Mouse (Mus musculus) mouse trophoblast stem cell (cell line): ENCODE measurements at regions not wholly inside any gene's neighbourhood (a gene's known extent, or its start where the extent isn't known, plus 50 kb on each side); places are given as distances from the start of the nearest gene placed in this dataset.

Experiments
- in situ Hi-C, 2 experiments: fragments of 300-500 bp; cut with MseI, MboI; formaldehyde crosslinking; loops; 2 replicates in 1 of 2; 3 replicates in 1 of 2; pipeline ENCODE4 v1.15.1; 2025

GRCm38 (mm10) chr2:103891240-103891767 is 66.5 kb upstream of the Lmo2 start:
- in situ Hi-C loops, result no loop called here

DNA sequence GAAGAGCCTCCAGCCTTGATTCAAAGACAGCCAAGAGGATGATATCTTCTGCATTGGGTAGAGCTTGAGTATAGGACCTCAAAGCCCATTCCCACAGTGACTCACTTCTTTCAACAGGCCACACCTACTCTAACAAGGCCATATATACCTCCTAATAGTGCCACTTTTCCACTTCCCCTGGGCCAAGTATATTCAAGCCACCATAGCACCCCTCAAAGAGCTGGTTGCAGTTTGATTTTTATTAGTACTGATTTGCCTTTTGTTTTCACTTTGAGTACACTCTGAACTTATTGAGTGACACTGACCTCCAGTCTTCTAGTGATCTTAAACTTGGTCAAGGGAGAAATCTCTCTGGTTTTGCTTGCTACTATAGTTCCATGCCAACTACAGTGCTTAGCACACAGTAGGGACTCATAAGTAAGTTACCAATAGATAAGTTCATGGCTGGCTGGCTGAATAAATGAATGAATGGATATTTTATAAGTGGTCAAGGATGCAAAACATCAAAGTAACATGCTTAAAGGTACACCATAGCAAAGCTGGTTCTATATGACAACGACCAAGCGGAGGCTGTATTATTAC is 64.5 kb upstream of the Lmo2 start:
- in situ Hi-C loops, result no loop called here

DNA sequence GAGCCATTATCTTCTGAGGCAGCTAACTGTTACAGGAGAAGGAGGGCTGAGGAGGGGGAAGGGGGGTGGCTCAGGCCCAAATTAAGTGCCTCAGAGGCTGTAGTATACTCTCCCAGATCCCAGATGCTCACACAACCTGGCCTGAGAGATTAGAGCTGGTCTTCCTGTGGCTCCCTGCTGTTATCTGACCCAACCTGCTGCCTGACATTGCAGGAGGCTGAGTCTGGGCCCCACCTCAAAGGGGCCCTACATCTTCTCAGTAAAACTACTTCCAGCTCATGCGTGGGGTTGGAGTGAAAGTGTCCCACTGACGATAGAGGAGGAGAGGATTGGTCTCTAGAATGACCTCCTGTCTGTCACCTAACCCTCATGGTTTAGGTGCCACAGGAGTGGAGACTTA is 64.0 kb upstream of the Lmo2 start:
- in situ Hi-C loops, result no loop called here

GRCm38 (mm10) chr2:103894981-103895676 is 62.7 kb upstream of the Lmo2 start:
- in situ Hi-C loops, result no loop called here

DNA sequence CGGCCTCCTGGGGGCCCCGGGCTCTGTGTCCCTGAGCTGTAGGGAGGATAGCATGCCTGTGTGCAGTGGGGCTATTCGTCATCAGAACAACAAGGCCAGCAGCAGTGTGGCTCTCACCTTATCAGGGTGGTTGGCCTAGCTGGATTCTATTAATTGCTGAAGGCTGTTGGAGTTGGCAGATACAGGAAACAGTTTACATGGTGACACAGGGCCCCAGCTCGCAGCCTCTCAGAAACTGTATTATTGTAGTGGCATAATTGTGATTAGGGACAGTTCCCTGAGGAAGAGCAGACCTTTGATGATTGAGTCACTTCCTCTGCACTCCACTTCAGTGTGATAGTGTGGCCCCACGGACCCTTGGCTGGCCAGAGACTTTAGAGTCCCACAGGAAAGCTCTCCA is 61.6 kb upstream of the Lmo2 start:
- in situ Hi-C loops, result no loop called here

- in situ Hi-C loops, result no loop called here
Observed at GRCm38 (mm10) chr2:103896814-103897213, 61.0 kb upstream of the Lmo2 start.

DNA sequence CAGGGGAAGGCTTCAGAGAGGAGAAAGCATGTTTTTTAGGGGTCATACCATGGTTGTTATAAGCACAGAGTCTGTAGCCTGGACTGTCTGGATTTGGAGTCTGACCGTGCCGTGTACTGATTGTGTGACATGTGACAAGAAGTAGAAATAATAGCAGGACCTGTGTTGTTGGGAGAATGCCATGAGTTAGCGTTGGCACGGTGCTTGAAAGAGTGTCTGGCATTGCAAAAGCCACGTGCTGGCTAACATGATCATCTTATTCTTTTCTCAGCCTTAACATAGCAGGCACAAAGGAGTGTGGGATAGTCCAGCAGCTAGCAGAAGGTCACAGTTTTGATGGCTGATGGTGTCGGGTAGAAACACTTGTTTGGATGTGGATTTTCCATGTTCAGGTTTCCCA is 58.1 kb upstream of the Lmo2 start:
- in situ Hi-C loops, result no loop called here

- in situ Hi-C loops, result no loop called here
Observed at GRCm38 (mm10) chr2:103900384-103900783, 57.4 kb upstream of the Lmo2 start.

DNA sequence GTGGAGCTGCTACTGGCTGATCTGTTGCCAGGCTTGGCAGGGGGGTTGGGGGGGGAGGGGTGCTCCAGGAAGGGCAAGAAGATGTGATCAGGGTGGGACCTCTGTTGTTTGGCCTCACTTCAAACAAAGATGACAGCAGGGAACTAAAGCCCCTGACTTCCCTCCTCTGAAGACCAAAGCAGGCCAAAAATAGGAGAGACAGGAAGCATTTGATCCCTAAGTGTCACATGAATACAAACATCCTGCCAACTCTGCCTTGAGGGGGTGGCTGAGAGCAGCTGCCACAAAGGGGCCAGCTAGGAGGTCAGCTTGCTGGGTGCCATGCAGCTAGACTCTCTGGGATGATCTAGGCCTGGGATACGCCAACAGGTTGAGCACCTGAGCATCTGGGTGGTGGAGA is 56.3 kb upstream of the Lmo2 start:
- in situ Hi-C loops, result no loop called here

DNA sequence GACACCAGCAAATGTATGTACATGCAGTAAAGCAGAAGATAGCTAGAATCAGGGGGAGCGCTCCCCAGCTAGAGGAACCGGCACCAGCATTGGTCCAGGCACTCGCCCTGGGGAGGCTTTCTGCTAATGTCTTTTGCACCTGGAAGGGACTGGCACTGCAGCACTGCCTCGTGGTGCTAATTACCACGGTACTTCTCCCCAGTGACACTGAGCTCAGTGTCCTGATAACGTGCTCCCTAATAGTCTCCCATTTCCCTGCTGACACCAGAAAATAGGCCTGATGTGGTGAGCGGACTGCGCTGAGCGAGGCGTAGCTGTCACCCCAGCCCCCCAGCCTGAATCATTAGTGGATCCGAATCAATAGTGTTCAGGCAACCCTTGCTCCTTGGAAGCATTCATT is 55.0 kb upstream of the Lmo2 start:
- in situ Hi-C loops, result no loop called here

DNA sequence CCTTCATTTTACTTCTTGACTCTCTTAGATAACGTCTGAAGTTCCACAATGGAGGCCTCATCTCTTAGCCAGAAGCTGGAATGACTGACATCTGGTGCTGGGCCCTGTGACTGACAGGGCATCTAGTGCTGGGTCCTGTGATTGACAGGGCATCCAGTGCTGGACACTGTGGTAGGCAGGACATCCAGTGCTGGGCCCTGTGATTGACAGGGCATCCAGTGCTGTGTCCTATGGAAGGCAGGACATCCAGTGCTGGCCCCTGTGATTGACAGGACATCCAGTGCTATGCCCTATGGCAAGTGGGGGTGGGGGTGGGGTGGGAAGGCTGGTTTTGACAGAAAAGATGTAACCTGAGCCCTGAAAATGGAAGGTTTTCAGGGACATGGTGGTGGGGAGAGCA is 52.1 kb upstream of the Lmo2 start:
- in situ Hi-C loops, result no loop called here

- in situ Hi-C loops, result no loop called here
Observed at GRCm38 (mm10) chr2:103906581-103907184, 51.1 kb upstream of the Lmo2 start.
